Mouse (Mus musculus) stomach, embryonic 16.5 days (tissue): ENCODE results near the gene Slc35g2. TPM values are rescaled to one million over a fixed set of nuclear protein-coding genes. Genes with fewer than 3 reads are reported as not detected.

ENCODE experiments used
- ATAC-seq: fragments of 200-750 bp; cut with Nextera tagmentation; 2 replicates; pipeline ENCODE4 v1.8.0; 2017; ENCODE audit warnings: moderate number of reproducible peaks, moderate TSS enrichment; ENCODE audit not compliant: insufficient read depth, low FRiP score
- H3K27ac ChIP-seq: fragments of 300-500 bp; sonication (generic); 2 replicates; pipeline ENCODE4 v1.5.1; 2014; ENCODE audit warnings: low read length
- H3K27me3 ChIP-seq: fragments of 300-500 bp; sonication (generic); 2 replicates; pipeline ENCODE4 v1.6.1; 2014; ENCODE audit warnings: low read length, control low read depth, mixed read lengths; ENCODE audit not compliant: control insufficient read depth, insufficient read depth
- H3K36me3 ChIP-seq: fragments of 300-500 bp; sonication (generic); 2 replicates; pipeline ENCODE4 v1.6.1; 2014; ENCODE audit warnings: low read length; ENCODE audit not compliant: control insufficient read depth, insufficient read depth
- H3K4me1 ChIP-seq: fragments of 300-500 bp; sonication (generic); 2 replicates; pipeline ENCODE4 v1.6.1; 2014; ENCODE audit warnings: low read length, control low read depth, mixed read lengths; ENCODE audit not compliant: control insufficient read depth, insufficient read depth
- H3K4me2 ChIP-seq: fragments of 300-500 bp; sonication (generic); 2 replicates; pipeline ENCODE4 v1.6.1; 2014; ENCODE audit warnings: low read depth, low read length, mixed read lengths
- H3K4me3 ChIP-seq: fragments of 300-500 bp; sonication (generic); replicated peaks from 2 replicates; pipeline ENCODE4 v1.5.1; 2014; ENCODE audit warnings: mild to moderate bottlenecking, low read length
- H3K9ac ChIP-seq: fragments of 300-500 bp; sonication (generic); 2 replicates; pipeline ENCODE4 v1.6.1; 2014; ENCODE audit warnings: low read length
- H3K9me3 ChIP-seq: fragments of 300-500 bp; sonication (generic); replicated peaks from 2 replicates; pipeline ENCODE4 v1.6.1; 2016; ENCODE audit warnings: low read length, control low read depth; ENCODE audit not compliant: control insufficient read depth
- WGBS: fragments of 180-500 bp; shearing (Covaris S2); extraction: QIAGEN DNeasy Blood & Tissue Kit; methylation state at CpG from one replicate; pipeline ENCODE4 v1.1.7; 2014; 5-methylcytosine and 5-hydroxymethylcytosine counted together
- polyA plus RNA-seq: library from polyadenylated mRNA; unstranded; fragments of >200 nt; fragmentation: Nextera tagmentation; extraction: Ambion mirVana; gene quantifications from 2 replicates; pipeline ENCODE4 v1.2.1, GENCODE M21; 2015

Gene Slc35g2
- polyA plus RNA-seq, 1 experiment from 2014 or later = 7.5 TPM

DNA sequence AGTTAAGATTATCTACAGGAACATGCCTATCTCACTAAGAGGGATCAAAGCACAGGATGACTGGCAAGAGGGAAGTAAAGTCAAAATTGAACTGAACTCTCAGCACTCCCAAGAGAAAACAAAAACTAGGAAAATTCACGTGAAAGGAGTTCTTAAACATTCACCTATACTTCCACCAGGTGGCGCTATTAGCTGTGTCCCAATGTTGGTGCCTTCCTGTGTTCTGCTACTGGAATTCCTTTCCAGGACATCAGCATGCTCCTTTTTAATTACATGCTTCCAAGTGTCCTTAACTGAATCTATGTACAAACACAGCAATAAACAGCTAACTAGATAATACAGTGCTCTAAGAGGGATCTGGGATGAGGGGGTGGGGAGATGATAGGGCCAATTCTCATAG lies 50.3 kb downstream of the Slc35g2 start:
- no peak overlapping the region for H3K9ac ChIP-seq
- H3K4me1 ChIP-seq = 0 out of 2 replicates have a peak, but pooled peaks cover 3% of the 10 kb centered on the region
- 4% methylated on average over 2 of the region's 2 CpGs for WGBS
- no peak overlapping the region for H3K4me2 ChIP-seq
- H3K4me3 ChIP-seq = no peak overlapping the region
- no peak overlapping the region for H3K27ac ChIP-seq
- no peaks in the 10 kb centered on the region for H3K27me3 ChIP-seq
- no peaks in the 10 kb centered on the region for H3K36me3 ChIP-seq
- H3K9me3 ChIP-seq = no peaks in the 10 kb centered on the region
- ATAC-seq = no peak

DNA sequence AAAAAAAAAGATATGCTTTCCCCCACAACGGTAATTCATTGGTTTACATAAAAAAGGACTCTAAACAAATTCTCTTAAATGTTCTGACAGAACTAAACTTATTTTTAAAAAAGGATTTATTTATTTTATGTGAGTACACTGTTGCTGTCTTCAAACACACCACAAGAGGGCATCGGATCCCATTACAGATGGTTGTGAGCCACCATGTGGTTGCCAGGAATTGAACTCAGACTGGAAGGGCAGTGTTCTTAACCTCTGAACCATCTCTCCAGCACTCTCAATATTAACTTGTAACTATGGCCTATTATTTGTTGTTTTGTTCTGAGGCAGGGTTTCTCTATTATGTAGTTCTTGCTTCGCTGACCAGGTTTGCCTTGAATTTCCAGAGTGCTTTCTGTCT lies 50.9 kb downstream of the Slc35g2 start:
- no peak for ATAC-seq
- WGBS = 95% methylated on average over 3 of the region's 3 CpGs
- Histone ChIP-seq H3K4me1 (0 out of 2 replicates have a peak, but pooled peaks cover 3% of the 10 kb centered on the region), H3K4me3 (no peak overlapping the region), H3K9me3 (no peaks in the 10 kb centered on the region), H3K27me3 (no peaks in the 10 kb centered on the region), H3K4me2 (no peak overlapping the region), H3K36me3 (no peaks in the 10 kb centered on the region), H3K27ac (no peak overlapping the region), H3K9ac (no peak overlapping the region)

DNA sequence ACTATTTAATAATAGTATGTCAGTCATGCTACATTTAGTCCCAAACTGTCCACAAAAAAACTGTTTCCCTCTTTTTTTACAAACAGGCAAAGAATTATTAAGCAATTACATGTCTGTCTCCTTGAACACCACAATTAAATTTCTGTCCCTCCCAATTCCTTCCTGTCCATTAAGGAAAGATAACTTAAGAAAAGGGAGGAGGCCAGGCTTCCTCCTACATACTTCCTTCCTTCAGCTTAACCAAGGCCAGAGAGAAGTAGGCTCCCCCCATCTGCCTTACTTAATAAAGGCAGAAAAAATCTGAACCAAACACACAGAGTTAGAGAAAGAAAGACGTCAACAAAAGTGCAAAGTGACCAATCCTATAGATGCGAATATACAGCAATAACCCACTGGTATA lies 63.3 kb downstream of the Slc35g2 start:
- ATAC-seq = no peak
- H3K27ac ChIP-seq = no peak overlapping the region
- H3K9me3 ChIP-seq = no peaks in the 10 kb centered on the region
- H3K27me3 ChIP-seq = no peaks in the 10 kb centered on the region
- no peaks in the 10 kb centered on the region for H3K36me3 ChIP-seq
- no peak overlapping the region for H3K4me3 ChIP-seq
- H3K9ac ChIP-seq = no peak overlapping the region
- 84% methylated on average over 2 of the region's 2 CpGs for WGBS
- H3K4me2 ChIP-seq = no peak overlapping the region
- H3K4me1 ChIP-seq = no peaks in the 10 kb centered on the region

DNA sequence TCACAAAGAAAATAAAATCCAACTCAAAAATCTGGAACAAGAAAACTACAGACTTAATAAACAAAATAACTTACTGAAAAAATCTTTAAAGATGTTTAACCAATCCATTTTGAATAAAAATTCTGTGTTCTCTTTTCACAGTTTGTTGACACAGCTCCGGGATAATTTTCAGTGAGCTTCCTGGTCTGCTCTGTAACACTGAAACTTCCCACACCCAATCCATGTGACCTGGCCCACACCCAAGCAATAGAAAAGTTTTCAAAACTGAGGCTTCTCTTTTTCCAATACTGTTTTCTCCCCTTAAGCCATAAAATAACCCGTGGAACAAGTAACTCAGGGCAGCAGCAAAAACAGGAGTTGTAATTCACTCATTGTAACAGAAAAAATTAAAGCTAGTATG lies 64.2 kb downstream of the Slc35g2 start:
- Histone ChIP-seq H3K36me3 (no peaks in the 10 kb centered on the region), H3K9me3 (no peaks in the 10 kb centered on the region), H3K4me3 (no peak overlapping the region), H3K4me1 (no peaks in the 10 kb centered on the region), H3K9ac (no peak overlapping the region), H3K27me3 (no peaks in the 10 kb centered on the region), H3K4me2 (no peak overlapping the region), H3K27ac (no peak overlapping the region)
- 24% methylated on average over 2 of the region's 2 CpGs for WGBS
- ATAC-seq = peak; percentile 80; the same call in 1 of the 2 replicates

DNA sequence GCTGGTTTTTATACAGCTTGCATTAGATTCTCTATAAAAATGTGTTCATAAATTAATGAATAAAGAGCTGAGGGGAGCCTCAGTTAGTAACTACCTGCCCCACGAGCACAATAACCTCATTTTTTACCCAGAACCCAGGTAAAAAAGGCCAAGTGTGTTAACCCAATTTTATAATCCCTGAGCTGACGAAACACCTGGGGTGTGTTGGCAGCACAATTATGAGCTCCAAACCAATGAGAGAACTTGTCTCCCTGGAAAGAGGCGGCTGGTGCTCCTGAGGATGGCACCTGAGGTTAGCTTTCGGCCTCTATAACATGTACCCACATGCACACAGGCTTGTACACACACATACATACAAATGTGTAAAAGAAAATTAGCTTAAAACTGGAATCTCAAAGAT lies 65.4 kb downstream of the Slc35g2 start:
- ATAC-seq = no peak
- peak overlapping the region; percentile 42; the same call in 1 of the 2 replicates for H3K4me2 ChIP-seq
- peak overlapping the region; percentile 73 for H3K27ac ChIP-seq
- no peaks in the 10 kb centered on the region for H3K27me3 ChIP-seq
- WGBS = 84% methylated on average over 4 of the region's 4 CpGs
- peak overlapping the region; percentile 35; the same call in 1 of the 2 replicates for H3K9ac ChIP-seq
- no peaks in the 10 kb centered on the region for H3K9me3 ChIP-seq
- H3K36me3 ChIP-seq = no peaks in the 10 kb centered on the region
- peak overlapping the region; percentile 26 for H3K4me3 ChIP-seq
- no peaks in the 10 kb centered on the region for H3K4me1 ChIP-seq

Other genes starting within 250 kb of the Slc35g2 start
- gene Il20rb, start 84.3 kb downstream of the Slc35g2 start, polyA plus RNA-seq = 1.1 and 1.7 TPM in 2 replicates
- 66.6 and 71.3 TPM in 2 replicates for gene Nck1, start 25.0 kb downstream of the Slc35g2 start, polyA plus RNA-seq
- gene Stag1, start 26.7 kb upstream of the Slc35g2 start, polyA plus RNA-seq = 31.9 and 35.7 TPM in 2 replicates